Mouse (Mus musculus): Measurements from ENCODE around the gene Elk3.

DNA sequence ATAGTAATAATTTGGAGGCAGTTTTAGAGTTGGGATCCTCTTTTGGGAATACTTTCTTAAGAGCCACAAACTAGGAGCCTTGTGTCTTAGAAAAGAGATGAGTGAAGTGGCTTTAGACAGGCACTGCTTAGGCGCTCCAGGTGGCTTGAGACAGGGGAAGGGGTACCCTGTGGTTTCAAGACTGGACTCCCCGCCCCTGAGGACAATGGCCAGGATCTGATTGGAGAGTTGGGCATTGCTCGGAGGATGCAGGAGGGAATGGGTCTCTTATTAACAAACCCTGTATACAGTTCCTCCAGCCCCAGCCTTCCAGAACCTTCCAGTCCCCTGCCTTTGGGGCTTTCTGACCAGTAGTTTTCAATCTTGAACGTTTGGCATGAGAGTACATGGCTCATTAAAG is 641 bp upstream of the Elk3 start:
- no peak for TF ChIP-seq CTCF (IDR thresholded peaks at IDR 0.05; ENCODE audit: insufficient read depth, low read length)
- TF ChIP-seq POLR2A (IDR thresholded peaks at IDR 0.05; ENCODE audit: borderline replicate concordance, extremely low read depth, low read depth, low read length) = no peak
